Mouse (Mus musculus) bone marrow, adult 2 months (tissue): ENCODE data around the gene Rims3.

Experiments
- CTCF ChIP-seq: fragments of 200-500 bp; IDR thresholded peaks from 2 replicates; pipeline ENCODE4 v1.5.1; 2011; ENCODE audit warnings: low read length, control low read depth; ENCODE audit not compliant: control insufficient read depth, insufficient read depth
- POLR2A ChIP-seq: fragments of 200-500 bp; IDR thresholded peaks from 2 replicates; pipeline ENCODE4 v1.6.1; 2011; ENCODE audit warnings: low read depth, mild to moderate bottlenecking, control low read depth, low read length, borderline replicate concordance; ENCODE audit not compliant: control insufficient read depth

DNA sequence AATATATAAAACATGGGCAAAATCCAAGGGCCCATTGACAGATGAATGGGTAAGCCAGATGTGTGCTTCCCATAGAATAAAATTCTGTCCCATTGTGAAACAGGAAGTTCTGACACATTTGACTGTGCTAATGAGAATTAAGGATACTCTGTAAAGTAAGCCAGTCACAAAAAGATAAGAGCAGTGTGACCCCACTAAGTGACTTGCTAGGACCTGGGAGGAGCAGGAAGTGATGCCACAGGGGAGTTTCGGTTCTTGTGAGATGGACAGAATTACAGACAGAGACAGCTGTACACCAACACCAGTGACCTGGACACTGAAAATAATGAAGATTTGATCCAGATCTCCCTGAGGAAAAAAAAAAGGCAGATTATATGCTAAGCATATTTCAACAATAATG, 59.2 kb downstream of the Rims3 start:
- no peak for TF ChIP-seq CTCF
- no peak for TF ChIP-seq POLR2A
